Mouse (Mus musculus) midbrain, embryonic 15.5 days (tissue): Measurements from ENCODE around the gene H2-Q10. TPM values are rescaled to one million over a fixed set of nuclear protein-coding genes. Genes with fewer than 3 reads are reported as not detected.
A peak's percentile ranks its signal among the peaks of the same experiment; 100 is the strongest.
"Not testable (repeated sequence)": the region's sequence is repeated elsewhere in the genome, so short reads cannot be mapped to it uniquely, and the experiment has no call there.

ENCODE experiments used
- ATAC-seq: fragments of 200-750 bp; cut with Nextera tagmentation; replicated peaks from 2 replicates; pipeline ENCODE4 v1.8.0; 2017; ENCODE audit warnings: moderate TSS enrichment
- H3K27ac ChIP-seq: fragments of 300-500 bp; sonication (generic); 2 replicates; pipeline ENCODE4 v1.5.1; 2015; ENCODE audit warnings: mild to moderate bottlenecking, inconsistent platforms
- H3K27me3 ChIP-seq: fragments of 300-500 bp; sonication (generic); replicated peaks from 2 replicates; pipeline ENCODE4 v1.6.1; 2015; ENCODE audit warnings: inconsistent platforms
- H3K36me3 ChIP-seq: fragments of 300-500 bp; sonication (generic); replicated peaks from 2 replicates; pipeline ENCODE4 v1.6.1; 2015; ENCODE audit warnings: inconsistent platforms
- H3K4me1 ChIP-seq: fragments of 300-500 bp; sonication (generic); 2 replicates; pipeline ENCODE4 v1.6.1; 2015; ENCODE audit warnings: inconsistent platforms
- H3K4me2 ChIP-seq: fragments of 300-500 bp; sonication (generic); 2 replicates; pipeline ENCODE4 v1.6.1; 2015; ENCODE audit warnings: inconsistent platforms, mild to moderate bottlenecking, moderate library complexity
- H3K4me3 ChIP-seq: fragments of 300-500 bp; sonication (generic); 2 replicates; pipeline ENCODE4 v1.5.1; 2015; ENCODE audit warnings: mild to moderate bottlenecking, inconsistent platforms
- H3K9ac ChIP-seq: fragments of 300-500 bp; sonication (generic); 2 replicates; pipeline ENCODE4 v1.6.1; 2015; ENCODE audit warnings: mild to moderate bottlenecking, inconsistent platforms
- H3K9me3 ChIP-seq: fragments of 300-500 bp; sonication (generic); 2 replicates; pipeline ENCODE4 v1.6.1; 2016; ENCODE audit warnings: inconsistent platforms
- WGBS: fragments of 180-500 bp; shearing (Covaris S2); methylation state at CpG from one replicate; pipeline ENCODE4 v1.1.7; 2015; ENCODE audit warnings: mixed read lengths; 5-methylcytosine and 5-hydroxymethylcytosine counted together
- polyA plus RNA-seq: library from polyadenylated mRNA; unstranded; fragments of >200 nt; fragmentation: Nextera tagmentation; extraction: Ambion mirVana; gene quantifications from 2 replicates; pipeline ENCODE4 v1.2.1, GENCODE M21; 2015

Gene H2-Q10
- polyA plus RNA-seq, 1 experiment from 2014 or later = 0.26 TPM

DNA sequence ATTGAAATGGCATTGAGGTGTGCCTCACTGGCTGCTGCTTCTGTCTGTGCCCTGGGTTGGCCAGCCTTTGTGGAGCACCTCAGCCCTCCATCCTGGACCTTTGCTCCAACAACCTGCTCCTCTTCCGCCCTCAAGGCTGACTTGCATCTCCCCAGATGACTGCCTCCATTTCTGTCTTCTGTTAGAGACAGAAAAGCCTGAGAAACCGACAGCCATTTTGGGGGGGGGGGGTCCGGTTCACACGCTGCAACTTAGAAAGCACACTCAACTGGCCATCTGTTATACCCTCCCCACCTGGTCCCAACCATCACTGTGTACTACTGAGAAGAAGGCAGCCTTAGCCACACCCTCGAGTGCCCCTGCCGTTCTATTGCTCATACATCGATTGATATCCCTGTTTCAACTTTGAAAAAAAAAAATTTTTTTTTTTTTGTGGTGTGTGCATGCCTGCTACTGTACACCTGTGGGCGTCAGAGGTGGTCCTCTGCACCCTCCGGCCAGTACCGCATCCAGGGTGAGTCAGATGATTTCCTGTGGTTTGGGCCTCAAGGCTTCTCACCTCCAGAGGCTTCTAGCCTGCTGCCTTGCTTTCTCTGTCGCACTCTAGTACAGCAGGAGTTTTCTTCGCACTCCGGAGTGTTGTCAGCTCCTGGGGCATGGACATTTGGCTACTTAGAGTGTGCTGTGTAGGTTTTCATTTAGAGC, 37.8 kb downstream of the H2-Q10 start:
- 28% methylated on average over 13 of the region's 13 CpGs for WGBS
- H3K36me3 ChIP-seq = no peaks in the 10 kb centered on the region
- no peak overlapping the region for H3K4me3 ChIP-seq
- no peak overlapping the region for H3K9ac ChIP-seq
- ATAC-seq = no peak
- peaks cover 20% of the 10 kb centered on the region for H3K27me3 ChIP-seq
- H3K4me2 ChIP-seq = no peak overlapping the region
- H3K4me1 ChIP-seq = no peaks in the 10 kb centered on the region
- no peaks in the 10 kb centered on the region for H3K9me3 ChIP-seq
- no peak overlapping the region for H3K27ac ChIP-seq

DNA sequence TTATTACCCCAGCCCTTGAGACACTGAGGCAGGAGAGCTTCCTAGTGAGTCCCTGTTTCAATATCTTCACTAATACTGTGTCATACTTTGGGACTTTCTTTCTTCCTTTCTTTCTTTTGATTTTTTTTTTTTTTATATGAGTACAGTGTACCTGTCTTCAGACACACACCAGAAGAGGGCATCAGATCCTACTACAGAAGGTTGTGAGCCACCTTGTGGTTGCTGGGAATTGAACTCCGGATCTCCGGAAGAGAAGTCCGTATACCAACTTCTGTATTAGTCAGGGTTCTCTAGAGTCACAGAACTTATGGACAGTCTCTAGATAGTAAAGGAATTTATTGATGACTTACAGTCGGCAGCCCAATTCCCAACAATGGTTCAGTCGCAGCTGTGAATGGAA, 38.4 kb downstream of the H2-Q10 start:
- not testable (repeated sequence) for H3K4me2 ChIP-seq, H3K9me3 ChIP-seq, H3K36me3 ChIP-seq, H3K27ac ChIP-seq, H3K9ac ChIP-seq, H3K4me1 ChIP-seq, ATAC-seq, H3K4me3 ChIP-seq
- peaks cover 20% of the 10 kb centered on the region for H3K27me3 ChIP-seq
- 55% methylated on average over 5 of the region's 5 CpGs for WGBS

- H3K9me3 ChIP-seq = no peaks in the 10 kb centered on the region
- no peak overlapping the region for H3K27ac ChIP-seq
- H3K9ac ChIP-seq = no peak overlapping the region
- no peaks in the 10 kb centered on the region for H3K4me1 ChIP-seq
- no peak overlapping the region for H3K4me3 ChIP-seq
- H3K27me3 ChIP-seq = peaks cover 20% of the 10 kb centered on the region
- H3K4me2 ChIP-seq = no peak overlapping the region
- no peak for ATAC-seq
- no peaks in the 10 kb centered on the region for H3K36me3 ChIP-seq
- WGBS = 34% methylated on average over 8 of the region's 8 CpGs
Measured at GRCm38 (mm10) chr17:35509284-35509683, 39.4 kb downstream of the H2-Q10 start.

DNA sequence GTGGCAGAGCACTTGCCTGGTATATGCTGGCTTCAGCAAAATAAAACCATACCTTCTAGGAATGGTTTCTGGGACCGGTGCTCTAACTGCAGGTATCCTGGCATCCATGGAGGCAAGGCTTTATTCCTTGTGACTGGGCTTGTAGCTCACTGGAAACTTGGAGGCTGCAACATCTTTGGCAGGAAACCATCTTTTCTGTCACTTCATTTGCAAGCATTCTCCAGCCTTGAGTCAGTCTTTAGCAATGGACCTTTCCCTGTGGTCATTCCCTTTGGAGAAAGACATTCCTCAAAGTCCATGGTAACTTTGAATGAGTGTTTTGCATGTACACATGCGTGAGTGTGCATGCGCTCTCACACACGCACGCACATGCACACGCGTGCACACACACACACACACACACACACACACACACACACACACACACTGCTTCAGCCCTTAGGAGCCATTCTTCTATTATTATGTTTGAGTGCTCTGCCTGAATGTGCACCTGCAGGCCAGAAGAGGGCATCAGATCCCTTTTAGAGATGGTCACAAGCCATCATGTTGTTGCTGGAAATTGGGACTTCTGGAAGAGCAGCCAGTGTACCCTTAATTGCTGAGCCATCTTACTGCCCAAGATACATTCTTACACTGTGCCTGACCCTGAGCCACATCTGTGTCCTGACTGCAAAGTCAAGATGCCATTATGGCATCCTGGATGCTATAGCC, 43.2 kb downstream of the H2-Q10 start:
- Histone ChIP-seq H3K4me3 (no peak overlapping the region), H3K27me3 (peaks cover 3% of the 10 kb centered on the region; the same call in 1 of the 2 replicates), H3K9me3 (no peaks in the 10 kb centered on the region), H3K4me2 (no peak overlapping the region), H3K36me3 (no peaks in the 10 kb centered on the region), H3K27ac (no peak overlapping the region), H3K4me1 (peaks cover 16% of the 10 kb centered on the region), H3K9ac (no peak overlapping the region)
- 90% methylated on average over 7 of the region's 7 CpGs for WGBS
- ATAC-seq = no peak

GRCm38 (mm10) chr17:35513886-35514285, 44.0 kb downstream of the H2-Q10 start:
- peaks cover 16% of the 10 kb centered on the region for H3K4me1 ChIP-seq
- no peak overlapping the region for H3K9ac ChIP-seq
- H3K9me3 ChIP-seq = no peaks in the 10 kb centered on the region
- ATAC-seq = no peak
- no peaks in the 10 kb centered on the region for H3K36me3 ChIP-seq
- H3K27ac ChIP-seq = no peak overlapping the region
- no peak overlapping the region for H3K4me3 ChIP-seq
- no peak overlapping the region for H3K4me2 ChIP-seq
- 0 out of 2 replicates have a peak, but pooled peaks cover 2% of the 10 kb centered on the region for H3K27me3 ChIP-seq
- WGBS = 20% methylated on average over 2 of the region's 2 CpGs

GRCm38 (mm10) chr17:35514756-35515155, 44.9 kb downstream of the H2-Q10 start:
- H3K9me3 ChIP-seq = no peaks in the 10 kb centered on the region
- 56% methylated on average over 6 of the region's 6 CpGs for WGBS
- ATAC-seq = no peak
- no peak overlapping the region for H3K9ac ChIP-seq
- 0 out of 2 replicates have a peak, but pooled peaks cover 2% of the 10 kb centered on the region for H3K27me3 ChIP-seq
- no peak overlapping the region for H3K4me3 ChIP-seq
- H3K27ac ChIP-seq = no peak overlapping the region
- no peaks in the 10 kb centered on the region for H3K36me3 ChIP-seq
- no peak overlapping the region for H3K4me2 ChIP-seq
- H3K4me1 ChIP-seq = peaks cover 16% of the 10 kb centered on the region

DNA sequence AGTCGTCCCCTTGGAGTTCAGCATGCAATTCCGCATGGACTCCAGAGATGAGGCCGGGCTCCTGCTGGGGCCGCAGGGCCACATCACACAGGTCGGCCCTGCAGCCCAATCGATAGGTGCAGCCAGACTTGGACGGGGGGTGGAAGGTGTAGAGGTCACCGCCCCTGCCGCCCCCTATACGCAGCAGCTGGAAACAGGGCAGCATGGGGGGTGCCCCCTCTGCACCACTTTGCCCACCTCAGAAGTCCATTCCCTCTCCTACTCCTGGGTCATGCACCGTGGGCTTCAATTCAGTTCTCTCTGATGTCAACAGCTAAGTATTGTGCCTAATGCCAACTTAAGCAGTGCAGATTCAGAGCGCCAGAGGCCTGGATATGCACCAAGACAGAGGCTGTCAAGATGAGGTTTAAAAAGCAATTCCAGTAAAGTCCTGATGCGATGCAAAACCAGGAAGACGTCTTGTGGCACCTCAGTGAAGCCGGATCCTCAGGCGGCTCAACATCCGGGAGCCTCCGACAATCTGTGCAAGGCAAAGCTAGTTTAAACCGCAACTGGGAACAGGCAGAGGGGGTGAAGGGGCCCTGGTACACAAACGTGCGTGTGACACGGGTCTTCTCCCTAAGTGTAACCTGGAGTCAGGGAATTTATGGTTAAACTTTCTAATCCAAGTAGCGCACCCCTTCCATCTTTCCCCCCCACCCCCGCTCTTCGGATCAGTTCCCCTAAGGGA, 46.2 kb downstream of the H2-Q10 start:
- WGBS = 7% methylated on average over 25 of the region's 25 CpGs
- peak; percentile 24; the same call in 1 of the 2 replicates for ATAC-seq

DNA sequence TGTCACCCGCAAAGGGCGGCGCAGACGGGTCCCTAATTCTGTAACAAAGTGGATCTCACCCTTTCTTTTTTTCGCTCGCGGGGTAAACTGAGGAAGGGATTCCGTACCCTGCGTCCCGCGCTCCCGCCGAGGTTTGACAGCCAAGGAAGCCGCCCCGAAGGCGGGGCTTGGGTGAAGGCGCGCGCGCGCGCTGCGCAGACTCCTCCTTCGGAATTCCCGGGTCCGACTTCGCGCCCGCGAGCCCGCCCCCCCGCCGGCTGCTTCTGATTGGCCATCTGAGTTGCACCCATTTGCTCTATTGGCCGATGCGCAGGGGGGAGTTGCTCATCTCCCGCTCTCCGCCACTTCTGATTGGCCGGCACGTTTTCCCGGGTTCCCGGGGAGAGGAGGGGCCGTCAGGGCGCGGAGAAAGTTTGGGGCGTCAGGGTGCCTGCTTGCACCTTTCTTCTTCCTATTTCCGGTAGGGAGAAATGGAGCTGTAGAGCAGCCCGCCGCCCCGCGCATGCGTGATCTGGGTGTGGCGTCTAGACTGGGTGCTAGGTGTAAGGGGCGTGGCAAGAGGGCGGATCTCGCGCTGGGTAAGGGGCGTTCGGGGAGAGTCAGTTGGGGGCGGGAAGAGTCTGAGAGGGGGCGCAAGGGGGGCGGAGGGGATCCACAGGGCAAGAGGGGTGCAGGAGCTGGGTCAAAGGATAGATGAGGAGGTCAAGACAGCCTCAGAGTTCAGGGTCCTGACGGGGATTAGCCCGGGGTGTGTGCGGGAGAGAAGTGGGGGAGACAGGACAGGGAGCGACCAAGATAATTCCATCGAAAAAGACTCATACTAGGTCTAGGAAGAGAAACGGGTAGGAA, 47.0 kb downstream of the H2-Q10 start, which contains the start of the genes Tcf19 and Cchcr1:
Tcf19 (minus strand) TSS at position 173 of the 849 bp plus-strand sequence.
Cchcr1 (plus strand) TSS at position 449 of the 849 bp plus-strand sequence.
- Histone ChIP-seq H3K36me3 (no peaks in the 10 kb centered on the region), H3K27me3 (0 out of 2 replicates have a peak, but pooled peaks cover 2% of the 10 kb centered on the region), H3K4me1 (peaks cover 16% of the 10 kb centered on the region), H3K9me3 (no peaks in the 10 kb centered on the region), H3K27ac (no peak within 1 kb of the TSS), H3K4me2 (peak within 1 kb of the TSS; percentile 89), H3K9ac (peak within 1 kb of the TSS; percentile 27; the same call in 1 of the 2 replicates), H3K4me3 (peak within 1 kb of the TSS; percentile 62)
- ATAC-seq = peak; percentile 95
- WGBS = under 1% methylated on average over 67 of the region's 67 CpGs

More for the DNA sequence above, 46.2 kb downstream of the H2-Q10 start:
- Histone ChIP-seq H3K9me3 (no peaks in the 10 kb centered on the region), H3K4me3 (peak overlapping the region; percentile 62), H3K4me2 (peak overlapping the region; percentile 89), H3K9ac (peak overlapping the region; percentile 27; the same call in 1 of the 2 replicates), H3K36me3 (no peaks in the 10 kb centered on the region), H3K4me1 (peaks cover 16% of the 10 kb centered on the region), H3K27me3 (0 out of 2 replicates have a peak, but pooled peaks cover 2% of the 10 kb centered on the region), H3K27ac (no peak overlapping the region)

GRCm38 (mm10) chr17:35517526-35517925, 47.6 kb downstream of the H2-Q10 start:
- H3K36me3 ChIP-seq = no peaks in the 10 kb centered on the region
- H3K27me3 ChIP-seq = 0 out of 2 replicates have a peak, but pooled peaks cover 2% of the 10 kb centered on the region
- no peak for ATAC-seq
- WGBS = 9% methylated on average over 12 of the region's 12 CpGs
- peak overlapping the region; percentile 62 for H3K4me3 ChIP-seq
- peak overlapping the region; percentile 89 for H3K4me2 ChIP-seq
- no peak overlapping the region for H3K9ac ChIP-seq
- peaks cover 16% of the 10 kb centered on the region for H3K4me1 ChIP-seq
- H3K27ac ChIP-seq = no peak overlapping the region
- no peaks in the 10 kb centered on the region for H3K9me3 ChIP-seq
